Mouse (Mus musculus) hindbrain, embryonic 11.5 days (tissue): Measurements from ENCODE around the gene Lars2. TPM values are rescaled to one million over a fixed set of nuclear protein-coding genes. Genes with fewer than 3 reads are reported as not detected.

Experiments
- polyA plus RNA-seq: library from polyadenylated mRNA; unstranded; fragments of >200 nt; fragmentation: Nextera tagmentation; extraction: Ambion mirVana; gene quantifications from 2 replicates; pipeline ENCODE4 v1.2.1, GENCODE M21; 2014

The Lars2 gene
- polyA plus RNA-seq, 1 experiment from 2014 or later = 1,244 TPM

Other genes with a start within 250 kb of the Lars2 start
- gene Clec3b, start 216.0 kb upstream of the Lars2 start, polyA plus RNA-seq = not detected in 2 replicates
- gene Cdcp1, start 150.9 kb upstream of the Lars2 start, polyA plus RNA-seq = 0.66 and 1.2 TPM in 2 replicates
- gene Tmem158, start 106.2 kb upstream of the Lars2 start, polyA plus RNA-seq = 3.6 and 5.7 TPM in 2 replicates
- 37.5 and 40.0 TPM in 2 replicates for gene Limd1, start 111.8 kb downstream of the Lars2 start, polyA plus RNA-seq
- 50.6 and 60.1 TPM in 2 replicates for gene Sacm1l, start 162.8 kb downstream of the Lars2 start, polyA plus RNA-seq